Comparison of ENCODE assay signal across 8 mouse cellular contexts in genomic region chr11:120315416-120315761, GRCm38 (mm10). TPM values are rescaled to one million over a fixed set of nuclear protein-coding genes. Genes with fewer than 3 reads are reported as not detected.
DNase-seq lines count a peak whose midpoint lies in the region; ATAC-seq and TF ChIP-seq lines count a peak whose summit lies in the region.

No protein-coding gene starts in this region.

- H3K27me3 ChIP-seq in lung, postnatal 0 days (replicated peaks; ENCODE audit: insufficient read depth, low read length) = no peaks in the 10 kb centered on the region
- H3K27me3 ChIP-seq in forebrain, embryonic 15.5 days = no peaks in the 10 kb centered on the region
- no peaks in the 10 kb centered on the region for H3K27me3 ChIP-seq in limb, embryonic 11.5 days (ENCODE audit: control insufficient read depth, insufficient read depth, low read length)
- no peaks in the 10 kb centered on the region for H3K27me3 ChIP-seq in neural tube, embryonic 12.5 days (replicated peaks)

- TF ChIP-seq EP300 in lung, postnatal 0 days (IDR thresholded peaks at IDR 0.05) = no peak

- H3K4me3 ChIP-seq in lung, postnatal 0 days (ENCODE audit: low read depth, low read length) = peak overlapping the region; percentile 44; the same call in 1 of the 2 replicates
- H3K4me3 ChIP-seq in forebrain, embryonic 15.5 days = peak overlapping the region; percentile 58
- peak overlapping the region; percentile 46 for H3K4me3 ChIP-seq in limb, embryonic 11.5 days (ENCODE audit: low read depth, low read length)
- H3K4me3 ChIP-seq in neural tube, embryonic 12.5 days = no peak overlapping the region

- H3K36me3 ChIP-seq in lung, postnatal 0 days (ENCODE audit: insufficient read depth, low read length) = no peaks in the 10 kb centered on the region
- no peaks in the 10 kb centered on the region for H3K36me3 ChIP-seq in forebrain, embryonic 15.5 days
- H3K36me3 ChIP-seq in limb, embryonic 11.5 days (ENCODE audit: control insufficient read depth, insufficient read depth, low read length) = no peaks in the 10 kb centered on the region
- no peaks in the 10 kb centered on the region for H3K36me3 ChIP-seq in neural tube, embryonic 12.5 days

- H3K4me1 ChIP-seq in lung, postnatal 0 days (ENCODE audit: insufficient read depth, low read depth, low read length) = peaks cover 4% of the 10 kb centered on the region; the same call in 1 of the 2 replicates
- H3K4me1 ChIP-seq in forebrain, embryonic 15.5 days = peaks cover 38% of the 10 kb centered on the region
- H3K4me1 ChIP-seq in limb, embryonic 11.5 days (ENCODE audit: control insufficient read depth, insufficient read depth, low read length) = peaks cover 26% of the 10 kb centered on the region
- H3K4me1 ChIP-seq in neural tube, embryonic 12.5 days = peaks cover 39% of the 10 kb centered on the region

- H3K9ac ChIP-seq in lung, postnatal 0 days (replicated peaks; ENCODE audit: low read depth) = no peak overlapping the region
- H3K9ac ChIP-seq in forebrain, embryonic 15.5 days (replicated peaks) = peak overlapping the region; percentile 84
- peak overlapping the region; percentile 85; the same call in 1 of the 2 replicates for H3K9ac ChIP-seq in limb, embryonic 11.5 days (ENCODE audit: low read length)
- peak overlapping the region; percentile 42; the same call in 1 of the 2 replicates for H3K9ac ChIP-seq in neural tube, embryonic 12.5 days

- peak; percentile 72 for DNase-seq in cerebellum, adult 11-12 months
- DNase-seq in lung, postnatal 0 days (ENCODE audit: low spot score) = peak; percentile 48
- DNase-seq in lung, postnatal 36 days = no peak
- DNase-seq in limb, embryonic 11.5 days (ENCODE audit: low spot score) = peak; percentile 34
- DNase-seq in thymus, postnatal 0 days (ENCODE audit: low spot score) = no peak

- H3K4me2 ChIP-seq in lung, postnatal 0 days (replicated peaks; ENCODE audit: low read depth, low read length) = peak overlapping the region; percentile 80
- peak overlapping the region; percentile 97 for H3K4me2 ChIP-seq in forebrain, embryonic 15.5 days (replicated peaks)
- H3K4me2 ChIP-seq in limb, embryonic 11.5 days (ENCODE audit: low read depth, severe bottlenecking) = peak overlapping the region; percentile 85
- peak overlapping the region; percentile 92 for H3K4me2 ChIP-seq in neural tube, embryonic 12.5 days (replicated peaks)

- 41% methylated on average over 4 of the region's 4 CpGs for WGBS in lung, postnatal 0 days
- WGBS in forebrain, embryonic 15.5 days = 20% methylated on average over 4 of the region's 4 CpGs
- 40% methylated on average over 4 of the region's 4 CpGs for WGBS in limb, embryonic 11.5 days
- WGBS in neural tube, embryonic 12.5 days = 20% methylated on average over 4 of the region's 4 CpGs

- no peak for TF ChIP-seq CTCF in lung, postnatal 0 days (IDR thresholded peaks at IDR 0.05)

- H3K9me3 ChIP-seq in lung, postnatal 0 days (ENCODE audit: low read length) = no peaks in the 10 kb centered on the region
- H3K9me3 ChIP-seq in forebrain, embryonic 15.5 days = no peaks in the 10 kb centered on the region
- no peaks in the 10 kb centered on the region for H3K9me3 ChIP-seq in limb, embryonic 11.5 days (ENCODE audit: control insufficient read depth, low read length)
- no peaks in the 10 kb centered on the region for H3K9me3 ChIP-seq in neural tube, embryonic 12.5 days

- no peak for ATAC-seq in cerebellum, adult (ENCODE audit: insufficient number of reproducible peaks, low FRiP score, low TSS enrichment)
- ATAC-seq in lung, postnatal 0 days = no peak
- no peak; the same call in 1 of the 2 replicates for ATAC-seq in forebrain, embryonic 15.5 days (replicated peaks)
- ATAC-seq in limb, embryonic 11.5 days (ENCODE audit: insufficient number of reproducible peaks, low FRiP score, low TSS enrichment, low read depth) = no peak
- ATAC-seq in neural tube, embryonic 12.5 days (ENCODE audit: low FRiP score, low read depth) = no peak

- peak overlapping the region; percentile 92; the same call in 1 of the 2 replicates for H3K27ac ChIP-seq in lung, postnatal 0 days (ENCODE audit: low read length)
- peak overlapping the region; percentile 99 for H3K27ac ChIP-seq in forebrain, embryonic 15.5 days (replicated peaks)
- peak overlapping the region; percentile 96 for H3K27ac ChIP-seq in limb, embryonic 11.5 days (replicated peaks; ENCODE audit: low read depth, low read length)
- H3K27ac ChIP-seq in neural tube, embryonic 12.5 days = peak overlapping the region; percentile 97

RNA-seq across cellular contexts. Expression of gene Actg1, which starts 33.0 kb away (rescaled TPM):
- 1,989 and 2,317 TPM in 2 replicates for polyA plus RNA-seq in lung, postnatal 0 days (2015; fragmentation: Nextera tagmentation; extraction: Ambion mirVana)
- 3,835 and 3,917 TPM in 2 replicates for polyA plus RNA-seq in forebrain, embryonic 15.5 days (2015; fragmentation: Nextera tagmentation; extraction: Ambion mirVana)
- polyA plus RNA-seq in limb, embryonic 11.5 days (2014; fragmentation: Nextera tagmentation; extraction: Ambion mirVana) = 2,996 and 3,123 TPM in 2 replicates
- polyA plus RNA-seq in neural tube, embryonic 12.5 days (2016; fragmentation: Nextera tagmentation; extraction: Ambion mirVana) = 3,655 and 3,681 TPM in 2 replicates
- polyA plus RNA-seq in thymus, postnatal 0 days (2015; fragmentation: Nextera tagmentation; extraction: Ambion mirVana) = 1,815 and 1,857 TPM in 2 replicates

RNA-seq across cellular contexts. Expression of gene Fscn2, which starts 45.9 kb away (rescaled TPM):
- polyA plus RNA-seq in lung, postnatal 0 days (2015; fragmentation: Nextera tagmentation; extraction: Ambion mirVana) = 0.36 and 0.74 TPM in 2 replicates
- 0.97 and 1.3 TPM in 2 replicates for polyA plus RNA-seq in forebrain, embryonic 15.5 days (2015; fragmentation: Nextera tagmentation; extraction: Ambion mirVana)
- polyA plus RNA-seq in limb, embryonic 11.5 days (2014; fragmentation: Nextera tagmentation; extraction: Ambion mirVana) = 0.21 and 0.47 TPM in 2 replicates
- 1.1 and 1.6 TPM in 2 replicates for polyA plus RNA-seq in neural tube, embryonic 12.5 days (2016; fragmentation: Nextera tagmentation; extraction: Ambion mirVana)
- polyA plus RNA-seq in thymus, postnatal 0 days (2015; fragmentation: Nextera tagmentation; extraction: Ambion mirVana) = 0.46 and 0.59 TPM in 2 replicates

Comparison
In these comparisons a context has a peak if more than half of its experiments do, and no peak if none do; other contexts are left out.
1. DNase-seq: peak in cerebellum, adult 11-12 months (single experiment), lung, postnatal 0 days (single experiment) and limb, embryonic 11.5 days (single experiment); none in lung, postnatal 36 days (single experiment) and thymus, postnatal 0 days (single experiment).
2. Peak in every context shown above with its lines, with median percentiles within 50 percentile points of each other: H3K27ac ChIP-seq and H3K4me2 ChIP-seq.